Mouse (Mus musculus): ENCODE measurements around the gene Armh4. TPM values are rescaled to one million over a fixed set of nuclear protein-coding genes. Genes with fewer than 3 reads are reported as not detected.

Armh4 gene
- polyA plus RNA-seq, 1 experiment from 2014 or later = 7.7 TPM

GRCm38 (mm10) chr14:49722782-49723181 lies 60.4 kb downstream of the Armh4 start:
- Histone ChIP-seq H3K4me3 (replicated peaks) (no peak overlapping the region), H3K27me3 (no peaks in the 10 kb centered on the region), H3K4me2 (no peak overlapping the region), H3K27ac (no peak overlapping the region), H3K9me3 (replicated peaks) (no peaks in the 10 kb centered on the region), H3K4me1 (no peaks in the 10 kb centered on the region), H3K9ac (no peak overlapping the region), H3K36me3 (no peaks in the 10 kb centered on the region)
- WGBS = 42% methylated on average over 3 of the region's 3 CpGs
- ATAC-seq (replicated peaks; ENCODE audit: low FRiP score) = no peak

DNA sequence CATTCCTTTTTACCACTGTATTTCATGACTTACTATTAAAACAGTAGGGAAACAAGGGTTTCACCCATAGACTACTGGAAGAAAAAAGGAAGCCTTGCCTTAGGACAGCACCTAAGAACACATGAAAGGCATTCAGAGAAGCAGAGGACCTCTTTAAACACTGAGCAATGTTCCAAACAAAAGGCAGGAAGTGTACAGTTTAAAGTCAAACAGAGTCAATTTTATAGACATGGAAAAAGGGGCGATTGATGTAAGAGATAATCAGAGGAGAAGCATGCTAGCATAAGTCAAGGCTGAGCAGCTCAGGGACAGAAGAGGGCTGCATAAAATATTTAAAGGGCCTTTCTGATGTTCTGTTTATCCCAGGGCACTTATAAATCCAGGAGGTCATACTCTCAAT lies 61.9 kb downstream of the Armh4 start:
- no peak overlapping the region for H3K4me3 ChIP-seq (replicated peaks)
- H3K27me3 ChIP-seq = no peaks in the 10 kb centered on the region
- no peaks in the 10 kb centered on the region for H3K4me1 ChIP-seq
- no peaks in the 10 kb centered on the region for H3K36me3 ChIP-seq
- no peak overlapping the region for H3K9ac ChIP-seq
- ATAC-seq (replicated peaks; ENCODE audit: low FRiP score) = no peak
- 75% methylated on average over 1 of the region's 1 CpGs for WGBS
- no peak overlapping the region for H3K4me2 ChIP-seq
- no peak overlapping the region for H3K27ac ChIP-seq
- no peaks in the 10 kb centered on the region for H3K9me3 ChIP-seq (replicated peaks)

DNA sequence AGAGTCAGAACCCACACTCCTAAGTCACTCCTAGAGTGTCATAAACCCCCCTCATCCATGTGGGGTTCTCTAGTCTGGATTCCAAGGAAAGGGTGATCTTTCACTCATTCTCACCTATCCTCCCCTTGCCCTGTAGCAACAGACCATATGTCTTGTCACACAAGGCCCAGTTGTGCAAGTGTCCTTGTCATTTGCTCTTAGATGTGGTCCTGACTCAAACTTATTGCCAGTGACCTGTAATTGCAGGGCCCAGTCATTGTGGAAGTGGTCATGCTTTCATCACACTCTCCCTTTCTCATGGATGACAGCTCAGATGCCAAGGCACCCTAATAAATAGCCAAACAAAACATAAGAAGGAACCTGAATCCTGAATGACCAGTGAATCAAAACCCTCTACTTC lies 63.5 kb downstream of the Armh4 start:
- Histone ChIP-seq H3K9ac (no peak overlapping the region), H3K27ac (no peak overlapping the region), H3K4me2 (no peak overlapping the region), H3K9me3 (replicated peaks) (no peaks in the 10 kb centered on the region), H3K4me1 (no peaks in the 10 kb centered on the region), H3K27me3 (no peaks in the 10 kb centered on the region), H3K4me3 (replicated peaks) (no peak overlapping the region), H3K36me3 (no peaks in the 10 kb centered on the region)
- ATAC-seq (replicated peaks; ENCODE audit: low FRiP score) = no peak

DNA sequence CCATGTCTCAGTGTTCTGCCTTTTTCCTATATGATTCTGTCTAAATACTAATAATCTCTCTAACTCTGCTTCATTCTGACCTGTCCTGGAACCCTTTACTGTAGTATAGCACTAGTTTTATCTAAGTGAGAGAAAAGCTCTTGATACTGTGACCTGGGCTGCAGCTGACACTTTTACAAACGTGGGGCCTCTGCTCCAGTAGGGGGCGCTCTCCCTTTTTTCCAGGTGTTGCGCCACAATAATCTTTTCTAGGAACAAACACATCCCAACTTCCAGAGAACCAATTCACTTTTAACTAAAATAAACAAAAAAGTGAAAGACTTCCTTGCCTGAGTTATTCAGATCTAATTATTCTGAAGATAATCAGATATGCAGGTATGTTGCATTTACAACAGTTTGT lies 72.2 kb downstream of the Armh4 start:
- Histone ChIP-seq H3K4me1 (no peaks in the 10 kb centered on the region), H3K9me3 (replicated peaks) (no peaks in the 10 kb centered on the region), H3K4me2 (no peak overlapping the region), H3K36me3 (no peaks in the 10 kb centered on the region), H3K4me3 (replicated peaks) (no peak overlapping the region), H3K27me3 (no peaks in the 10 kb centered on the region), H3K9ac (no peak overlapping the region), H3K27ac (no peak overlapping the region)
- 51% methylated on average over 3 of the region's 3 CpGs for WGBS
- ATAC-seq (replicated peaks; ENCODE audit: low FRiP score) = no peak

- H3K4me3 ChIP-seq (replicated peaks) = no peak overlapping the region
- no peak for ATAC-seq (replicated peaks; ENCODE audit: low FRiP score)
- H3K36me3 ChIP-seq = no peaks in the 10 kb centered on the region
- H3K27ac ChIP-seq = no peak overlapping the region
- H3K4me2 ChIP-seq = no peak overlapping the region
- no peak overlapping the region for H3K9ac ChIP-seq
- no peaks in the 10 kb centered on the region for H3K4me1 ChIP-seq
- H3K27me3 ChIP-seq = no peaks in the 10 kb centered on the region
- no peaks in the 10 kb centered on the region for H3K9me3 ChIP-seq (replicated peaks)
- 38% methylated on average over 3 of the region's 3 CpGs for WGBS
These were observed 79.6 kb downstream of the Armh4 start for GRCm38 (mm10) chr14:49703432-49704200.

- Histone ChIP-seq H3K27me3 (no peaks in the 10 kb centered on the region), H3K4me2 (no peak overlapping the region), H3K4me3 (replicated peaks) (no peak overlapping the region), H3K4me1 (no peaks in the 10 kb centered on the region), H3K27ac (no peak overlapping the region), H3K36me3 (no peaks in the 10 kb centered on the region), H3K9ac (no peak overlapping the region), H3K9me3 (replicated peaks) (no peaks in the 10 kb centered on the region)
- 50% methylated on average over 5 of the region's 5 CpGs for WGBS
- no peak for ATAC-seq (replicated peaks; ENCODE audit: low FRiP score)
These were observed 103.5 kb downstream of the Armh4 start for GRCm38 (mm10) chr14:49679511-49680284.

- no peak for ATAC-seq (replicated peaks; ENCODE audit: low FRiP score)
- no peak overlapping the region for H3K4me2 ChIP-seq
- H3K36me3 ChIP-seq = no peaks in the 10 kb centered on the region
- H3K9me3 ChIP-seq (replicated peaks) = no peaks in the 10 kb centered on the region
- H3K27ac ChIP-seq = no peak overlapping the region
- H3K4me3 ChIP-seq (replicated peaks) = no peak overlapping the region
- 51% methylated on average over 2 of the region's 2 CpGs for WGBS
- no peaks in the 10 kb centered on the region for H3K4me1 ChIP-seq
- no peak overlapping the region for H3K9ac ChIP-seq
- H3K27me3 ChIP-seq = no peaks in the 10 kb centered on the region
These were observed 106.6 kb downstream of the Armh4 start for GRCm38 (mm10) chr14:49676580-49676979.

DNA sequence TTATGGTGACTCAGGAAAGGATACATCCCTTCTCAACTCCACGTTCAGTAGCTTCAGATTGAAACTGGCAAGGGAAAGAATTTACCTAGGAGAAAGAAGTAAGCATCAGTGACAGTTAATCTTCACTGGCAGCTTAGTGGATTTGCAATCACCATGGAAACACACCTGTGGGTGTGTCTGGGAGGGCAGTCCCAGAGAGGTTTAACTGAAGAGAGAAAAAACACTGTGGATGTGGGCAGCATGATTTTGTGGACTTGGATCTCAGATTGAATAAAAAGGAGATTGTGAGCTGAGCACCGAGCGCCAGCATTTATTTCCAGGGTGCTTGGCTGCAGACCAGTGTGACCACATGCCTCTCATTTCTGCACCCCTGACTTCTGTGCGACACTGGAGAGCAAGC lies 122.7 kb downstream of the Armh4 start:
- H3K4me1 ChIP-seq = no peaks in the 10 kb centered on the region
- H3K9me3 ChIP-seq (replicated peaks) = no peaks in the 10 kb centered on the region
- H3K27ac ChIP-seq = no peak overlapping the region
- ATAC-seq (replicated peaks; ENCODE audit: low FRiP score) = no peak
- H3K27me3 ChIP-seq = no peaks in the 10 kb centered on the region
- no peaks in the 10 kb centered on the region for H3K36me3 ChIP-seq
- no peak overlapping the region for H3K4me2 ChIP-seq
- H3K9ac ChIP-seq = no peak overlapping the region
- H3K4me3 ChIP-seq (replicated peaks) = no peak overlapping the region
- WGBS = 54% methylated on average over 4 of the region's 4 CpGs

- WGBS = 68% methylated on average over 1 of the region's 1 CpGs
- H3K36me3 ChIP-seq = no peaks in the 10 kb centered on the region
- no peak overlapping the region for H3K27ac ChIP-seq
- H3K9me3 ChIP-seq (replicated peaks) = no peaks in the 10 kb centered on the region
- no peak overlapping the region for H3K4me3 ChIP-seq (replicated peaks)
- no peaks in the 10 kb centered on the region for H3K4me1 ChIP-seq
- no peak overlapping the region for H3K9ac ChIP-seq
- no peaks in the 10 kb centered on the region for H3K27me3 ChIP-seq
- no peak for ATAC-seq (replicated peaks; ENCODE audit: low FRiP score)
- no peak overlapping the region for H3K4me2 ChIP-seq
These were observed 134.0 kb downstream of the Armh4 start for GRCm38 (mm10) chr14:49649191-49649590.

DNA sequence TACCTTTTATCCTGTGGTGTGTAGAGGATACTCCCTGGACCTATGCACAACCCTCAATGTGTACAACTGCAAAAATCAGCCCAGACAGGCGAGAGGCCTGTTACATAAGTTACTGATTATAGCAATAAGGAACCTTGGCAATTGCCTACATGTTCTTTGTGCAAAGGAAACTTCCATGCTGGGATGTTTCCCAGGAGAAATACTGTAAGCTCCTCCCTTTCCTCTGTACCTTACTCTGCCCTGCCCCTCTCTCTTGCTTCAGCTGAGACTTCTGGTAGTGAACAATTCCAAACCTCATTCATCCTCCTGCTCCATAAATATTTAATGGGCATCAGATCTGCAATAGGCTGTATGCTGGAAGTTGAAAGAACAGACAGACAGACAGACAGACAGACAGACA lies 145.8 kb downstream of the Armh4 start:
- WGBS = 62% methylated on average over 1 of the region's 1 CpGs
- no peaks in the 10 kb centered on the region for H3K4me1 ChIP-seq
- H3K4me2 ChIP-seq = no peak overlapping the region
- H3K4me3 ChIP-seq (replicated peaks) = no peak overlapping the region
- no peak overlapping the region for H3K9ac ChIP-seq
- H3K27ac ChIP-seq = no peak overlapping the region
- no peaks in the 10 kb centered on the region for H3K36me3 ChIP-seq
- no peaks in the 10 kb centered on the region for H3K27me3 ChIP-seq
- ATAC-seq (replicated peaks; ENCODE audit: low FRiP score) = no peak
- no peaks in the 10 kb centered on the region for H3K9me3 ChIP-seq (replicated peaks)

GRCm38 (mm10) chr14:49626055-49626454 lies 157.1 kb downstream of the Armh4 start:
- H3K36me3 ChIP-seq = no peaks in the 10 kb centered on the region
- H3K9ac ChIP-seq = no peak overlapping the region
- no peak overlapping the region for H3K4me3 ChIP-seq (replicated peaks)
- no peaks in the 10 kb centered on the region for H3K4me1 ChIP-seq
- no peak for ATAC-seq (replicated peaks; ENCODE audit: low FRiP score)
- no peaks in the 10 kb centered on the region for H3K27me3 ChIP-seq
- H3K27ac ChIP-seq = no peak overlapping the region
- H3K9me3 ChIP-seq (replicated peaks) = no peaks in the 10 kb centered on the region
- H3K4me2 ChIP-seq = no peak overlapping the region
- 72% methylated on average over 4 of the region's 4 CpGs for WGBS

Data from kidney, embryonic 15.5 days (tissue).